Mouse (Mus musculus): ENCODE data around the gene Odf3b.

The Odf3b gene

GRCm38 (mm10) chr15:89334774-89335537 is 44.1 kb downstream of the Odf3b start:
- no peak for DNase-seq

GRCm38 (mm10) chr15:89334271-89334670 is 44.8 kb downstream of the Odf3b start, which contains the start of gene Miox:
Gene Miox (plus strand): TSS chr15:89334398.
- DNase-seq: no peak
